Mouse (Mus musculus): Measurements from ENCODE around the gene Kcnj6. TPM values are rescaled to one million over a fixed set of nuclear protein-coding genes. Genes with fewer than 3 reads are reported as not detected.

Kcnj6 gene
- polyA plus RNA-seq, 1 experiment, result 0.07 TPM

DNA sequence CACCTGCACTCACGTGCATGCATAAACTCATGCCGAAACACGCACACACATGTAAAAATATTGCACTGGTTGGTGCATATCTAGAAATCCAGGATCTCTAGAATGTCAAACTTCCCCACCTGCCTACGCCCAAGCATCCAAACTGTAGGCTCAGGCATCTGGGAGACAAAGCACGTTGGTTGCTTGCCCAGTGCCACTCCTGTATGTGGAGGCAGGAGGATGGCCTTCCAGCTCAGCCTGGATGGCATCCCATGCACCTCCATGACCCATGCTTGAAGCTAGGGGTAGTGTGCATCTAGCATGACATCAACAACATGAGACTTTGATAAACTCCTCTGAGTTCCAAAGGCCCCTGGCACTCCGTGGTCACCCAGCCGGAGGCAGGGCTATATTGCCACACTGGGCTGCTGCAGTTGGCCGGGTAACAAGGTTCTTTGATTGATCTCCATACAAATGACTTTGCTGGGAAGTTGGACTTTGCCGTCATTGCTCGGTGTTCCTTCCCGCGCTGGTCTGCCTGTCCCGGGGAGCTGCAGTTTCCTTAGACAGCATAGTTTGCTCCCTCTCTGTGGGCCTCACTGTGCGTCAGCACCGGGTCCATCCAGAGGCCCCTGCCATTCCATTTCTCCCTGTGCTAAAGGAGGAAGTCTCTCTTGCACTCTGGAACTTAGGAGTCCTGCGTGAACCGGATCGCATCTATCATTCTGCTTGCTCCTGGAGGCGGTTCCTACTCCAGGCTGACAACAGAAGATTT, 144.9 kb downstream of the Kcnj6 start:
- Histone ChIP-seq H3K36me3 (ENCODE audit: control insufficient read depth, insufficient read depth, low read length) (no peaks in the 10 kb centered on the region), H3K4me1 (replicated peaks; ENCODE audit: control insufficient read depth, insufficient read depth, low read length) (no peaks in the 10 kb centered on the region), H3K27ac (ENCODE audit: control insufficient read depth, insufficient read depth, low read length) (no peak overlapping the region), H3K4me3 (ENCODE audit: control insufficient read depth, insufficient read depth, low read length) (no peak overlapping the region), H3K27me3 (ENCODE audit: control insufficient read depth, insufficient read depth, low read length) (no peaks in the 10 kb centered on the region)
- TF ChIP-seq POLR2A (IDR thresholded peaks at IDR 0.05; ENCODE audit: control insufficient read depth, extremely low read depth, insufficient read depth, low read length, poor library complexity) (no peak), CTCF (IDR thresholded peaks at IDR 0.05; ENCODE audit: borderline replicate concordance, control insufficient read depth, extremely low read depth, insufficient read depth, low read length, poor library complexity) (no peak)
- WGBS, result 82% methylated on average over 19 of the region's 19 CpGs
- DNase-seq, result no peak

DNA sequence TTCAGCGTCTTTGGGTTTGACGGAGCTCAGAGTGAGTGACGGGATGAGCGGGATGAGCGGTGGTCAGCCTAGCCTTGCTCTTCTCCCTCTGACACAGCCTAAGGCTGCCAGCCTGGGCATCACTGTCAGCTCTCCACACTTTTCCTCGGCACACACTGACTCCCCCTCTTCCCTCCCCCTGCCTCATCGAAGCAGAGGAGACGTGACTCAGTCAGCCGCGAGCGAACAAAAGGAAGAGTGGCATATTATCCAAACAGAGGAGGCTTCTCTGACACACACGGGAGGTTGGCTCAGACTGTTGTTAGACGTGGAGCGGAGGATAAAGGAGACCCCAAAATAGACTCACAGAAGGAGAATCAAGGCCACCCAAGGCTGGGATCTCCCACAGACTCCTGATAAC, 147.1 kb downstream of the Kcnj6 start:
- Histone ChIP-seq H3K4me3 (ENCODE audit: control insufficient read depth, insufficient read depth, low read length) (no peak overlapping the region), H3K27me3 (ENCODE audit: control insufficient read depth, insufficient read depth, low read length) (no peaks in the 10 kb centered on the region), H3K4me1 (replicated peaks; ENCODE audit: control insufficient read depth, insufficient read depth, low read length) (no peaks in the 10 kb centered on the region), H3K27ac (ENCODE audit: control insufficient read depth, insufficient read depth, low read length) (no peak overlapping the region), H3K36me3 (ENCODE audit: control insufficient read depth, insufficient read depth, low read length) (no peaks in the 10 kb centered on the region)
- no peak for DNase-seq
- 77% methylated on average over 14 of the region's 14 CpGs for WGBS
- TF ChIP-seq POLR2A (IDR thresholded peaks at IDR 0.05; ENCODE audit: control insufficient read depth, extremely low read depth, insufficient read depth, low read length, poor library complexity) (no peak), CTCF (IDR thresholded peaks at IDR 0.05; ENCODE audit: borderline replicate concordance, control insufficient read depth, extremely low read depth, insufficient read depth, low read length, poor library complexity) (no peak)

DNA sequence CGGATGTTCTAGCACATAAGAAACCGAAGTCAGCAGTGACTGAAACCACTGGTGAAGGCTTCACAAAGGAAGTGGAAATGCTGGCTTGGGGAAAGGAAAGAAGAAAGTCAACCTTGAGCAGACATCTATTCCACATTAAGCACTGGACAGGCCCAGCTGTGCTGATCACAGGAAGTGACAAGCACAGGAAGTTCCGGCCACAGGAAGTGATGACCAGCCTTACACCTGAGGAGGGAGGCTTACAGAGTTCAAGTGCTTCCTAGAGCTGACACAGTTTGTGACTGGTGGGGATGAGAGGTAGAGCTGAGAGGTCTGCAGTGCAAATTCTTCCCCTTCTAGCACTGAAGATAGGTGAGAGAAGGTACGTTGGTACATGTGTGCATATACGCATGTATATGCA, 151.5 kb downstream of the Kcnj6 start:
- H3K4me1 ChIP-seq (replicated peaks; ENCODE audit: control insufficient read depth, insufficient read depth, low read length), result no peaks in the 10 kb centered on the region
- no peak for DNase-seq
- no peaks in the 10 kb centered on the region for H3K27me3 ChIP-seq (ENCODE audit: control insufficient read depth, insufficient read depth, low read length)
- TF ChIP-seq CTCF (IDR thresholded peaks at IDR 0.05; ENCODE audit: borderline replicate concordance, control insufficient read depth, extremely low read depth, insufficient read depth, low read length, poor library complexity) (no peak), POLR2A (IDR thresholded peaks at IDR 0.05; ENCODE audit: control insufficient read depth, extremely low read depth, insufficient read depth, low read length, poor library complexity) (no peak)
- WGBS, result 56% methylated on average over 5 of the region's 5 CpGs
- H3K27ac ChIP-seq (ENCODE audit: control insufficient read depth, insufficient read depth, low read length), result no peak overlapping the region
- H3K4me3 ChIP-seq (ENCODE audit: control insufficient read depth, insufficient read depth, low read length), result no peak overlapping the region
- H3K36me3 ChIP-seq (ENCODE audit: control insufficient read depth, insufficient read depth, low read length), result no peaks in the 10 kb centered on the region

DNA sequence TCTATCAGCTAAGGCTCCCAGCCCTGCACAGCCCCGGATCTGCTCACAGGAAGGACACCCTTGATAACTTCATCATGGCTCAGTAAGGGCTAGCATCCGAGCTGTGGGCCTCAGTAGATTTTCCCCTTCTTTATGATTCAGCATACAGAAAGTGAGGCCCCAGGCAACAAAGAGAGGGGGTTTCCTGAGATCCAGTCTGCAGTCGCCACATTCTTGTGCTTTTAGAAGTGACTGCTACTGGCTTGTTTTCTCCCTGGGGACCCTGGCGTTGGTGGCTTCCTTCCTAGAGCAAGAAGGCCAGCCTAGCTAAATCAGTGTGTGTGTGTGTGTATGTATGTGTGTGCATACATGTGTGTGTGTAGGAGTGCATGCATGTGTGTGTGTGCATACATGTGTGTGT, 152.7 kb downstream of the Kcnj6 start:
- no peak overlapping the region for H3K27ac ChIP-seq (ENCODE audit: control insufficient read depth, insufficient read depth, low read length)
- WGBS, result 47% methylated on average over 4 of the region's 4 CpGs
- TF ChIP-seq POLR2A (IDR thresholded peaks at IDR 0.05; ENCODE audit: control insufficient read depth, extremely low read depth, insufficient read depth, low read length, poor library complexity), result no peak
- no peak for TF ChIP-seq CTCF (IDR thresholded peaks at IDR 0.05; ENCODE audit: borderline replicate concordance, control insufficient read depth, extremely low read depth, insufficient read depth, low read length, poor library complexity)
- H3K27me3 ChIP-seq (ENCODE audit: control insufficient read depth, insufficient read depth, low read length), result no peaks in the 10 kb centered on the region
- no peak for DNase-seq
- H3K4me3 ChIP-seq (ENCODE audit: control insufficient read depth, insufficient read depth, low read length), result no peak overlapping the region
- H3K36me3 ChIP-seq (ENCODE audit: control insufficient read depth, insufficient read depth, low read length), result no peaks in the 10 kb centered on the region
- H3K4me1 ChIP-seq (replicated peaks; ENCODE audit: control insufficient read depth, insufficient read depth, low read length), result no peaks in the 10 kb centered on the region

DNA sequence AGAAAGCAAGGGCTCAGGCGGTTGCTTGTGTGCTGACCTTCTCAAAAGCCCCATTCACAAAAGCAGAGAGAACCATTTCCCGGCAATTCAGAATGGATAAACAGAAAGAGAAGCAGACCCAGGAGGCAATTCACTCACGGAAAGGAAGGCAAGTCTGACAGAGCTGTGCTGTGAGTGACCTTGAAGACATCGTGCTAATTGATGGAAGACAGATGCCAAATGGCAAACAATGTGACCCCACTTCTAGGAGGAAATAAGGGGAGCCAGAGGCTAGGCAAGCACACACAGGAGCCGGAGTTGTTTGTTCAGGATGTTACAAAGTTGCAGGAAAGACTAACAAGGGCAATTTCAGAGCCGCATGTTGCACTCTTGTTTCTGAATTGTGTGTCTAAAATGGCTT, 158.1 kb downstream of the Kcnj6 start:
- Histone ChIP-seq H3K36me3 (ENCODE audit: control insufficient read depth, insufficient read depth, low read length) (no peaks in the 10 kb centered on the region), H3K4me1 (replicated peaks; ENCODE audit: control insufficient read depth, insufficient read depth, low read length) (no peaks in the 10 kb centered on the region), H3K27me3 (ENCODE audit: control insufficient read depth, insufficient read depth, low read length) (no peaks in the 10 kb centered on the region), H3K4me3 (ENCODE audit: control insufficient read depth, insufficient read depth, low read length) (no peak overlapping the region), H3K27ac (ENCODE audit: control insufficient read depth, insufficient read depth, low read length) (no peak overlapping the region)
- TF ChIP-seq POLR2A (IDR thresholded peaks at IDR 0.05; ENCODE audit: control insufficient read depth, extremely low read depth, insufficient read depth, low read length, poor library complexity) (no peak), CTCF (IDR thresholded peaks at IDR 0.05; ENCODE audit: borderline replicate concordance, control insufficient read depth, extremely low read depth, insufficient read depth, low read length, poor library complexity) (no peak)
- WGBS, result 63% methylated on average over 6 of the region's 6 CpGs
- DNase-seq, result no peak

DNA sequence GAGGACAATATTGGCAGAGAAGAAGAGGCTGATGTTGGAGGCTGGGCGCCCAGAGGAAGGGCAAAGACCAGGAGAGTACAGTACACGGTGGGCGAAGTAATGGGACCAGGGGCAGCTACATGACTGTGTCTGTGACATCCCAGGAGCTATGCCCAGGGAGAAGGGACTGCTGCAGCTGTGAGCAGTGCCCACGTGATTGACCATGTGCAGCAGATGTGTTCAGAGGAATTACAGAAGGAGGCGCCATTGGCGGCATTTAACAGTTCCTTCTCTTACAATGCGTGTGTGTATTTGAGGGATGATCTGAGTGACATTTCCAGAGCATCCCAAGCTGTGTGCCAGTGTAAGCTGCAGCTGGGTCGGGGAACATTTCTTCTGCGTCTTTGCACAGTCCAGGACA, 159.6 kb downstream of the Kcnj6 start:
- Histone ChIP-seq H3K4me3 (ENCODE audit: control insufficient read depth, insufficient read depth, low read length) (no peak overlapping the region), H3K4me1 (replicated peaks; ENCODE audit: control insufficient read depth, insufficient read depth, low read length) (no peaks in the 10 kb centered on the region), H3K27me3 (ENCODE audit: control insufficient read depth, insufficient read depth, low read length) (no peaks in the 10 kb centered on the region), H3K36me3 (ENCODE audit: control insufficient read depth, insufficient read depth, low read length) (no peaks in the 10 kb centered on the region), H3K27ac (ENCODE audit: control insufficient read depth, insufficient read depth, low read length) (no peak overlapping the region)
- 87% methylated on average over 9 of the region's 9 CpGs for WGBS
- no peak for TF ChIP-seq POLR2A (IDR thresholded peaks at IDR 0.05; ENCODE audit: control insufficient read depth, extremely low read depth, insufficient read depth, low read length, poor library complexity)
- no peak for TF ChIP-seq CTCF (IDR thresholded peaks at IDR 0.05; ENCODE audit: borderline replicate concordance, control insufficient read depth, extremely low read depth, insufficient read depth, low read length, poor library complexity)
- no peak for DNase-seq

DNA sequence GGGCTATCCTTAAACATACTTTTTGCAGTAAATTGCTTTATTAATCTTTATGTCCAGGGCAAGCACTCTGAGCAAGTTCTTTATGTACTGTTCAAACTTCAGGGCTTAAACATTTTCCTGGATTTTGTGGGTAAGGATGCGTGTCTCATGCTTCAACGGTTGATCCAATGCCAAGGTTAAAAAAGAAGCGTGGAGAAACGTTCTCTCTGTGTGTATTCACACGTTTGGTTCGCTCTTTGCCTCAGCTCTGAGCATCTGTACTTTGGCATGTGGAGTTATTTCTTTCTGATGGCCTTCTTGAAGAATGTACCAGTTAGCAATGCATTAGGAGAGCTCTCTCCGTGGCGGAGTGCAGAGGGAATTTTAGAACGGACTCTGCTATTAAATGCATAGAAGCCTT, 163.0 kb downstream of the Kcnj6 start:
- no peaks in the 10 kb centered on the region for H3K4me1 ChIP-seq (replicated peaks; ENCODE audit: control insufficient read depth, insufficient read depth, low read length)
- H3K4me3 ChIP-seq (ENCODE audit: control insufficient read depth, insufficient read depth, low read length), result no peak overlapping the region
- TF ChIP-seq CTCF (IDR thresholded peaks at IDR 0.05; ENCODE audit: borderline replicate concordance, control insufficient read depth, extremely low read depth, insufficient read depth, low read length, poor library complexity) (no peak), POLR2A (IDR thresholded peaks at IDR 0.05; ENCODE audit: control insufficient read depth, extremely low read depth, insufficient read depth, low read length, poor library complexity) (no peak)
- H3K27ac ChIP-seq (ENCODE audit: control insufficient read depth, insufficient read depth, low read length), result no peak overlapping the region
- H3K36me3 ChIP-seq (ENCODE audit: control insufficient read depth, insufficient read depth, low read length), result no peaks in the 10 kb centered on the region
- WGBS, result 93% methylated on average over 9 of the region's 9 CpGs
- no peaks in the 10 kb centered on the region for H3K27me3 ChIP-seq (ENCODE audit: control insufficient read depth, insufficient read depth, low read length)
- DNase-seq, result no peak

Data from thymus, adult 2 months (tissue).